Mouse (Mus musculus) embryonic fibroblast, embryonic 13.5 days (primary cell): Measurements from ENCODE around the gene Ddx28. TPM values are rescaled to one million over a fixed set of nuclear protein-coding genes. Genes with fewer than 3 reads are reported as not detected.
"Not testable (repeated sequence)": the region's sequence is repeated elsewhere in the genome, so short reads cannot be mapped to it uniquely, and the experiment has no call there.

Experiments
- H3K27ac ChIP-seq: 2 replicates; pipeline ENCODE4 v1.5.1; 2012; ENCODE audit warnings: low read length, control low read depth, inconsistent platforms; ENCODE audit not compliant: insufficient read depth
- H3K4me1 ChIP-seq: 2 replicates; pipeline ENCODE4 v1.6.1; 2011; ENCODE audit warnings: low read length; ENCODE audit not compliant: control insufficient read depth, insufficient read depth
- H3K4me3 ChIP-seq: 2 replicates; pipeline ENCODE4 v1.5.1; 2011; ENCODE audit warnings: mild to moderate bottlenecking, control low read depth, low read length; ENCODE audit not compliant: insufficient read depth
- CTCF ChIP-seq: IDR thresholded peaks from 2 replicates; pipeline ENCODE4 v1.5.1; 2011; ENCODE audit warnings: mild to moderate bottlenecking, control low read depth, low read length, moderate library complexity, borderline replicate concordance; ENCODE audit not compliant: insufficient read depth
- POLR2A ChIP-seq: IDR thresholded peaks from 2 replicates; pipeline ENCODE4 v1.6.1; 2011; ENCODE audit warnings: low read depth, mild to moderate bottlenecking, control low read depth, low read length, moderate library complexity
- polyA plus RNA-seq: library from polyadenylated mRNA; stranded (reverse); fragments of >200 nt; gene quantifications from 2 replicates; pipeline ENCODE4 v1.2.4, GENCODE M21; 2011; ENCODE audit warnings: low read depth; ENCODE audit not compliant: missing spikeins, insufficient read length

Gene Ddx28
- polyA plus RNA-seq, 1 experiment = 8.8 TPM

DNA sequence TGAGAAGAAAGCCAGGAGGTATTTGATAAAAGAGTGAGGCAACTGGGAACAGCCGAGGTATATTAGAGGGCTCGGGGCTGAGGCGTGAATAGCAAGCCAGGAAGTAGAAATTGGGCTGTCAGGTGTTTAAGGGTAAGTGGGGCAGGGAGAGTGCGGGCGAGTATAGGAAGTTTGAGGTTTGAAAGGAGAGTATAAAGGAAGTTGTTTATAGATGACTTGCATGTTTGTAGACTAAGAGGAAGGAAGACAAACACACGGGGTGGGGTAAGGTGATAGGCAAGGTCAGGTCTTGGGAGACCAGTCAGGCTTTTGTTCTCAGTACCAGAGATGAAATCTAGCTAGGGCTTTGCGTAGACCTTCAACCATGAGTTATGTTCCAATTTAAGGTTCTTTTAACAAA lies 5.4 kb upstream of the Ddx28 start:
- TF ChIP-seq POLR2A (no peak), CTCF (no peak)
- no peak overlapping the region for H3K4me3 ChIP-seq
- no peaks in the 10 kb centered on the region for H3K4me1 ChIP-seq
- H3K27ac ChIP-seq = no peak overlapping the region

- no peak overlapping the region for H3K27ac ChIP-seq
- no peak overlapping the region for H3K4me3 ChIP-seq
- TF ChIP-seq CTCF (no peak), POLR2A (no peak)
- no peaks in the 10 kb centered on the region for H3K4me1 ChIP-seq
These were observed 4.6 kb upstream of the Ddx28 start for GRCm38 (mm10) chr8:106016284-106016683.

DNA sequence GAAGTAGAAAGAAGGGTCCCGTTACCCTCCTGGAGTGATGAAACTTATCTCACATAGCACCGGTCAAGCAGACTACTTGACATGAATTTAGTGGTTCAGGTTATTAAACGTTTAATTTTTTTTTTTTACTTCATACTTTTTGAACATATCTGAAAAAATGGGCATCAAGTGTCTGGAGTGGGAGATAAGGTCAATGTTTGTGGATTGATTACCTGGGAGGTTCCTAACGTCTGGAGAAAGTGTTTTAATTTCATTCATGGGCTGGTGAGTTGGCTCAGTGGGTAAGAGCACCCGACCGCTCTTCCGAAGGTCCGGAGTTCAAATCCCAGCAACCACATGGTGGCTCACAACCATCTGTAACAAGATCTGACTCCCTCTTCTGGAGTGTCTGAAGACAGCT lies 521 bp upstream of the Ddx28 start:
- not testable (repeated sequence) for H3K4me1 ChIP-seq, H3K27ac ChIP-seq
- peak overlapping the region; percentile 65 for H3K4me3 ChIP-seq

- Histone ChIP-seq H3K4me3 (peak overlapping the region; percentile 65), H3K27ac (peak overlapping the region; percentile 20), H3K4me1 (peaks cover 9% of the 10 kb centered on the region)
- TF ChIP-seq CTCF = no peak
- peak; percentile 87 for TF ChIP-seq POLR2A
These were observed 687 bp downstream of the Ddx28 start for GRCm38 (mm10) chr8:106010748-106011642.

GRCm38 (mm10) chr8:106007891-106008290 lies 3.8 kb downstream of the Ddx28 start:
- H3K4me3 ChIP-seq, H3K27ac ChIP-seq, H3K4me1 ChIP-seq: not testable (repeated sequence)

DNA sequence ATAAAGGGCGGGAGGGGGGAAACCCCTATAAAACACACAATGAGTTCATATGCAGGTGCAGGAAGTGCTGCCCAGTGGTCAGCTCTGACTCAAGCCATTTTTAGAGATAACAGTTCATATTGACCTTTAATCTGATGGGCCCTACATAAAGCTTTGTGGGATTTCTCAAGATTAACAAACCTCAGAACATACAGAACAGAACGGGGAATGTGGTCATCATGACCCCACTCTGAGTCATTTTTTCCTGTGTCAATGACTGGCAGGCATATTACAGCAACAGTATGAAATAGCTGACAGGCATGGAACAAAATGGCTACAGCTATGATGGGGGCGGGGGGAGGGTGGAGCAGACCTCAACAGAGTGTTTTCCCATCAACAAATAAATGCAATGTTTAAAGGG lies 4.5 kb downstream of the Ddx28 start:
- H3K4me1 ChIP-seq = peaks cover 9% of the 10 kb centered on the region
- H3K4me3 ChIP-seq = no peak overlapping the region
- peak overlapping the region; percentile 54; the same call in 1 of the 2 replicates for H3K27ac ChIP-seq
- no peak for TF ChIP-seq POLR2A
- no peak for TF ChIP-seq CTCF

GRCm38 (mm10) chr8:106006413-106006812 lies 5.3 kb downstream of the Ddx28 start:
- no peak for TF ChIP-seq CTCF
- TF ChIP-seq POLR2A = no peak
- Histone ChIP-seq H3K4me3 (no peak overlapping the region), H3K27ac (no peak overlapping the region), H3K4me1 (peaks cover 9% of the 10 kb centered on the region)

DNA sequence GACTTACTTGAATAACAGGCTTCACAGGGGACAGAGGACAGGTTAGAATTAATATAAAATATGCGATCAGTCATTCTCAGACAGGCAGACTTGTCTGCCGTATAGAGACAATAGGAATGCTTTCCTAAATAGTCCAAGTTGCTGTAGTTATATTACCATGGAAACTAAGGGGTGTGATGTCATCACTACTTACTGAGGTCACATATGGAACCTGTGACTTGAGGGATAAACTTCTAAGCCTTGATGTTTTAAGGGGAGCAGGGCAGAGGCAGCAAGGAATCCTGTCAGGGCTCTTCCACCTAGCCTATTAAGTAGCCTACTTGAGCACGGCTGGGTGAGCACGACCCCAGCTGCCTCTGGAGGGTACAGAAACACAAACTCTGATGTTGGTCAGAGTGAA lies 5.8 kb downstream of the Ddx28 start, which contains the start of gene Dpep2nb:
Gene Dpep2nb (minus strand): TSS at position 101 of the 400 bp plus-strand sequence.
- TF ChIP-seq POLR2A = no peak
- TF ChIP-seq CTCF = no peak
- Histone ChIP-seq H3K4me3 (no peak within 1 kb of the TSS), H3K4me1 (peaks cover 9% of the 10 kb centered on the region), H3K27ac (no peak within 1 kb of the TSS)

DNA sequence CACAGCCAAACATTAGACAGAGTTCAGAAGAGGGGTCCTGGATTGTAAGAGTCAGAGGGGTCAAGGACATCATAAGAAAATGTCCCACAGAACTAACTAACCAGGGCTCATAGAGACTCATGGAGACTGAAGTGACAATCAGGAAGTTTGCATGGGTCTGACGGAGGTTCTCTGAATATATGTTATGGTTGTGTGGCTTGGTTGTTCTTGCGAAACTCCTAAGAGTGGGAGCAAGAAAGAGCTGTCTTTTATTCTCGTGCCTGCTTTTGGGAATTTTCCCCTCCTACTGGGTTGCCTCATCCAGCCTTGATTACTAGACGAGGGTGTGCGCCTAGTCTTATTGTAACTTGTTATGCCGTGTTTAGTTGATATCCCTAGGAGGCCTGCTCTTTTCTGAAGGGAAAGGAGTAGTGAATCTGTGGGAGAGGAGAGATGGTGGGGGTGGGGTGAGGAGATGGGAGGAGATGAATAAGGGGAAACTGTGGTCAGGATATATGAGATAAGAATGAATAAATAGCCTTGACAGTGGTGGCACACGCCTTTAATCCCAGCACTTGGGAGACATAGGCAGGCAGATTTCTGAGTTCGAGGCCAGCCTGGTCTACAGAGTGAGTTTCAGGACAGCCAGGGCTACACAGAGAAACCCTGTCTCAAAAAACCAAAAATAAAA lies 7.0 kb downstream of the Ddx28 start:
- Histone ChIP-seq H3K4me1 (peaks cover 2% of the 10 kb centered on the region; the same call in 1 of the 2 replicates), H3K4me3 (no peak overlapping the region)
- TF ChIP-seq POLR2A (no peak), CTCF (no peak)

DNA sequence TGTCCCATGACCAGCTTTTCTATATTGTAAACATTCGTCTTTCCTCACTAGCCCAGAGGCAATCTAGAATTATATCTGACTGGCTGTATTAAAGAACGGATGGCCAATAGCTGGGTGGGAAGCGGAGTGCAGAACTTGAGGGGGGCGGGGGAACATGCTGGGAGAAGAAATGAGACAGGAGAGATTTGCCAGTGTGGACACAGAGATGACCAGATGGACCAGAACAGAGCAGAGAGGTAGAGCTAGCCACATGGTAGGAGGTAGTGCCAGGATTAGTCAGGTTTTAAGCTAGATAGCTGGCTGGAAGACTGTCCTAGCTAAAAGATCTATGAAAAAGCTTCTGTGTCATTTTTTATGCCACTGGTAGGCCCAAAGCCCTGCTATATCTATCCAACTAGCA lies 9.8 kb downstream of the Ddx28 start:
- no peak overlapping the region for H3K4me3 ChIP-seq
- TF ChIP-seq POLR2A = no peak
- no peak for TF ChIP-seq CTCF
- H3K4me1 ChIP-seq = no peaks in the 10 kb centered on the region

More for the DNA sequence above, 7.0 kb downstream of the Ddx28 start:
- H3K27ac ChIP-seq = no peak overlapping the region

GRCm38 (mm10) chr8:105998971-105999370 lies 12.7 kb downstream of the Ddx28 start:
- Histone ChIP-seq H3K4me3 (no peak overlapping the region), H3K4me1 (no peaks in the 10 kb centered on the region), H3K27ac (no peak overlapping the region)
- TF ChIP-seq POLR2A (no peak), CTCF (no peak)

More for the DNA sequence above, 9.8 kb downstream of the Ddx28 start:
- H3K27ac ChIP-seq = no peak overlapping the region
